Mouse (Mus musculus) small intestine, adult 2 months (tissue): ENCODE measurements around the gene Nabp1. TPM values are rescaled to one million over a fixed set of nuclear protein-coding genes. Genes with fewer than 3 reads are reported as not detected.
A peak's percentile ranks its signal among the peaks of the same experiment; 100 is the strongest.

Experiments
- H3K27ac ChIP-seq: fragments of 200-500 bp; 2 replicates; pipeline ENCODE4 v1.5.1; 2012; ENCODE audit warnings: low read depth, low read length, control low read depth, inconsistent platforms; ENCODE audit not compliant: insufficient read depth
- H3K27me3 ChIP-seq: fragments of 200-500 bp; 2 replicates; pipeline ENCODE4 v1.6.1; 2012; ENCODE audit warnings: mild to moderate bottlenecking, moderate library complexity, low read length, inconsistent platforms; ENCODE audit not compliant: control insufficient read depth, insufficient read depth
- H3K36me3 ChIP-seq: fragments of 200-500 bp; 2 replicates; pipeline ENCODE4 v1.6.1; 2012; ENCODE audit warnings: mild to moderate bottlenecking, low read length, control low read depth, inconsistent platforms; ENCODE audit not compliant: control insufficient read depth, insufficient read depth
- H3K4me1 ChIP-seq: fragments of 200-500 bp; 2 replicates; pipeline ENCODE4 v1.6.1; 2012; ENCODE audit warnings: low read length, inconsistent platforms, mixed read lengths; ENCODE audit not compliant: control insufficient read depth, insufficient read depth, insufficient read length
- H3K4me3 ChIP-seq: fragments of 200-500 bp; 2 replicates; pipeline ENCODE4 v1.5.1; 2012; ENCODE audit warnings: low read depth, mild to moderate bottlenecking, control low read depth, inconsistent platforms, low read length, moderate library complexity
- CTCF ChIP-seq: fragments of 200-500 bp; IDR thresholded peaks from 2 replicates; pipeline ENCODE4 v1.5.1; 2012; ENCODE audit warnings: low read depth, mild to moderate bottlenecking, control low read depth, inconsistent platforms, low read length, moderate library complexity, mixed read lengths; ENCODE audit not compliant: insufficient replicate concordance, insufficient read length; ENCODE audit errors: extremely low read depth
- POLR2A ChIP-seq: fragments of 200-500 bp; IDR thresholded peaks from 2 replicates; pipeline ENCODE4 v1.6.1; 2012; ENCODE audit warnings: low read depth, mild to moderate bottlenecking, control low read depth, inconsistent platforms, low read length, moderate library complexity
- WGBS: fragments of 180-500 bp; shearing (Covaris S2); methylation state at CpG from one replicate; pipeline ENCODE4 v1.1.7; 2018; 5-methylcytosine and 5-hydroxymethylcytosine counted together
- polyA plus RNA-seq: library from polyadenylated mRNA; depleted of rRNA; stranded (reverse); fragments of >200 nt; gene quantifications from 2 replicates; pipeline ENCODE4 v1.2.3, GENCODE M21; 2012

The Nabp1 gene
- polyA plus RNA-seq, 1 experiment, result 1.5 TPM

- H3K4me3 ChIP-seq, result no peak overlapping the region
- 70% methylated on average over 7 of the region's 7 CpGs for WGBS
- no peak for TF ChIP-seq POLR2A
- no peak for TF ChIP-seq CTCF
These were observed 15.5 kb upstream of the Nabp1 start for GRCm38 (mm10) chr1:51493592-51494307.

DNA sequence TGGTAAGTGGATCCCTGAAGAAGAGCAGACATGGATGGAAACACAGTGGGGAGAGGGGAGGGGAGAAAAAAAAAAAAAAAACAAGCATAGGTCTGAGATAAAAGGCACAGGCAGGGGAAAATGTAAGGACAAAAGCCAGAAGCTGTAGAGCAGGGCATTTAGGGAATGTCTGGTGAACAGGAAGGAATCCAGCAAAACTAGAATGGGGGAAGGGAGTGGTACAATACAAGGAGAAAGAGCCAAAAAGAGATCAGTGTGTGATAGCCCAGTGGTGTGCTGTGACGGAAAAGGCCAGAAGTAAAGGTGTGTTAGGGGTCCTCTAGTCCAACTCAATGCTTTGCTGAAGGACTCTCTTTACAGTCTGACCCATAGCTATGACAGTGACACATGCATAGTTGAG lies 8.1 kb upstream of the Nabp1 start:
- 74% methylated on average over 1 of the region's 1 CpGs for WGBS
- no peaks in the 10 kb centered on the region for H3K4me1 ChIP-seq
- no peak for TF ChIP-seq CTCF
- no peak for TF ChIP-seq POLR2A

More at GRCm38 (mm10) chr1:51493592-51494307, 15.5 kb upstream of the Nabp1 start:
- no peaks in the 10 kb centered on the region for H3K27me3 ChIP-seq
- H3K27ac ChIP-seq, result no peak overlapping the region
- no peaks in the 10 kb centered on the region for H3K36me3 ChIP-seq
- no peaks in the 10 kb centered on the region for H3K4me1 ChIP-seq

GRCm38 (mm10) chr1:51480386-51480785 lies 2.2 kb upstream of the Nabp1 start:
- Histone ChIP-seq H3K27me3 (no peaks in the 10 kb centered on the region), H3K4me1 (no peaks in the 10 kb centered on the region; the same call in 1 of the 2 replicates), H3K36me3 (no peaks in the 10 kb centered on the region), H3K27ac (no peak overlapping the region), H3K4me3 (no peak overlapping the region)
- TF ChIP-seq POLR2A (no peak), CTCF (no peak)

More for the DNA sequence above, 8.1 kb upstream of the Nabp1 start:
- no peak overlapping the region for H3K4me3 ChIP-seq
- no peak overlapping the region for H3K27ac ChIP-seq
- H3K27me3 ChIP-seq, result no peaks in the 10 kb centered on the region
- H3K36me3 ChIP-seq, result no peaks in the 10 kb centered on the region

DNA sequence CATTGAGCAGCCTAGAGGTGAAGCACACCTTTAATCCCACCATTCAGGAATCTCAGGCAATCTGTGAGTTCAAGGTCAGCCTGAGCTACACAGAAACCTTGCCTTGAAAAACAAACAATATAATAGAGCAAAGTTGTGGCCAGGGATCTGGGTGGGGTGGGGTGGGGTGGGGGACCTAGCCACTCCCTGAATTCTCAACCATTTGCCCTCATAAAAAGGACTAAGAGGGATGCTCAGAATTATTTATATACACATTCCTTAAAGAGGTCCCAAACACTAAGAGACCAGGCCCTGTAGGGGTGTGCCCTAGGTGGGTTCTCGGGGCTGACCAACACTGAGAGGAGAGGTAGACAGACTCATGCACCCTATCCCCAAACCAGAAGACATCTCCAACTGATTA lies 1.5 kb upstream of the Nabp1 start:
- no peak overlapping the region for H3K4me3 ChIP-seq
- 93% methylated on average over 1 of the region's 1 CpGs for WGBS
- H3K36me3 ChIP-seq, result no peaks in the 10 kb centered on the region; the same call in 1 of the 2 replicates

GRCm38 (mm10) chr1:51479027-51479329 lies 753 bp upstream of the Nabp1 start:
- Histone ChIP-seq H3K27me3 (no peaks in the 10 kb centered on the region), H3K36me3 (no peaks in the 10 kb centered on the region; the same call in 1 of the 2 replicates), H3K4me1 (no peaks in the 10 kb centered on the region; the same call in 1 of the 2 replicates), H3K4me3 (no peak overlapping the region), H3K27ac (peak overlapping the region; percentile 94; the same call in 1 of the 2 replicates)
- no peak for TF ChIP-seq POLR2A
- no peak for TF ChIP-seq CTCF
- 28% methylated on average over 1 of the region's 1 CpGs for WGBS

More for the DNA sequence above, 1.5 kb upstream of the Nabp1 start:
- no peak for TF ChIP-seq POLR2A
- TF ChIP-seq CTCF, result no peak
- Histone ChIP-seq H3K27ac (no peak overlapping the region), H3K4me1 (no peaks in the 10 kb centered on the region; the same call in 1 of the 2 replicates), H3K27me3 (no peaks in the 10 kb centered on the region)

DNA sequence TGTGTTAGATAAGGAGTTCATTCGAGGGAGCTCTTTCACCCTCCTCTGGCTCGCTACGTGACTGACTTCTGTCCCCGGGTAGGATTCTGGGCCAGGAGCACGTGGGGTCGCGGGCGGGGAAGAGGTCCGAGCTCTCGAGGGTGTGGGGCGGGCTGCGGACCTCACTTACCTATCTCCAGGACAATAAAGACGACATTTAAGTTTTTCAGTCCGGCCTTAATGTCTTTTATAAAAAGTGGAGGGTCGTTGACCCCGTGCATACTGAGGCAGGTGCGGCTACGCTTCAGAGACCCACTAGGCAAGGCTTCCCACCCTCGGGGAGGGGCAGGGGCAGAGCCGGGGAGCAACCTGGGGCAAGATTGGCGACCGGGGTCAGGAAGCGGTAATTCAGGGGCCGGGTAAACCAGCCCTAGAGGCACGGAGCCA lies 556 bp downstream of the Nabp1 start:
- H3K4me3 ChIP-seq, result peak overlapping the region; percentile 93
- peaks cover under 1% of the 10 kb centered on the region; the same call in 1 of the 2 replicates for H3K36me3 ChIP-seq
- TF ChIP-seq CTCF, result no peak
- TF ChIP-seq POLR2A, result no peak
- H3K4me1 ChIP-seq, result no peaks in the 10 kb centered on the region; the same call in 1 of the 2 replicates
- 1% methylated on average over 25 of the region's 25 CpGs for WGBS
- H3K27me3 ChIP-seq, result no peaks in the 10 kb centered on the region
- peak overlapping the region; percentile 76 for H3K27ac ChIP-seq

DNA sequence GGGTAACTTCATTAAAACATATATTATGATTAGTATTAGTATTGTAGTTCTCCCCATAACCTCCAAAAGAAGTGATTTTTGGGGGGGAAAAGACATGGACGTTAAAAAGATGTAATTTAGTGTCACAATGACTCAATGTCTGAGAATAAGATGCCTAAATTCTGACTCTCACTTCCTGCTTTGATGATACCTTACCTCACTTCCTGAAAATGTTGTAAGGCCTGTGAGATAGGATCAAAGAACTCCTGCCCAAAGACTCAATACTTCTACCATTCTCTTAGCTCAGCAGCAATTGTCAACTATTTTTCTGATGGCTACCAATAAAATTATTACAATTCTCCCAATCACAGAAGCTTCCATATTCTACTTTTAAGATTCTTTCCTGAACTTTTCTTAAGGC lies 1.8 kb downstream of the Nabp1 start:
- H3K27me3 ChIP-seq, result no peaks in the 10 kb centered on the region

More for the DNA sequence above, 1.8 kb downstream of the Nabp1 start:
- no peak overlapping the region for H3K27ac ChIP-seq
- 61% methylated on average over 1 of the region's 1 CpGs for WGBS
- H3K4me3 ChIP-seq, result no peak overlapping the region
- H3K4me1 ChIP-seq, result no peaks in the 10 kb centered on the region; the same call in 1 of the 2 replicates
- TF ChIP-seq CTCF (no peak), POLR2A (no peak)
- H3K36me3 ChIP-seq, result peaks cover 6% of the 10 kb centered on the region; the same call in 1 of the 2 replicates
